Mouse (Mus musculus) myocyte (in vitro differentiated cells): Measurements from ENCODE around the gene Clpb. TPM values are rescaled to one million over a fixed set of nuclear protein-coding genes. Genes with fewer than 3 reads are reported as not detected.

Experiments
- H3K27me3 ChIP-seq: one replicate; pipeline ENCODE4 v1.6.1; 2011; ENCODE audit not compliant: control insufficient read depth, insufficient read depth, insufficient read length
- H3K36me3 ChIP-seq: one replicate; pipeline ENCODE4 v1.6.1; 2011; ENCODE audit not compliant: control insufficient read depth, insufficient read depth
- H3K4me2 ChIP-seq: one replicate; pipeline ENCODE4 v1.6.1; 2011; ENCODE audit warnings: low read depth, control low read depth
- H3K4me3 ChIP-seq: one replicate; pipeline ENCODE4 v1.5.1; 2011; ENCODE audit warnings: mild to moderate bottlenecking, control low read depth, moderate library complexity
- H3K79me2 ChIP-seq: one replicate; pipeline ENCODE4 v1.6.1; 2011; ENCODE audit not compliant: control insufficient read depth, insufficient read depth
- H3ac ChIP-seq: one replicate; pipeline ENCODE4 v1.6.1; 2011; ENCODE audit not compliant: control insufficient read depth, insufficient read length
- CEBPB ChIP-seq: IDR thresholded peaks from 2 replicates; pipeline ENCODE4 v1.6.1; 2011; ENCODE audit warnings: mild to moderate bottlenecking, moderate library complexity; ENCODE audit not compliant: poor library complexity, insufficient read depth, severe bottlenecking
- E2F4 ChIP-seq: IDR thresholded peaks from one replicate; pipeline ENCODE4 v1.6.1; 2011; ENCODE audit warnings: mild to moderate bottlenecking, control low read depth, moderate library complexity; ENCODE audit not compliant: insufficient read depth
- MAX ChIP-seq: IDR thresholded peaks from one replicate; pipeline ENCODE4 v1.6.1; 2011; ENCODE audit warnings: low read depth, mild to moderate bottlenecking, control low read depth
- MYOD1 ChIP-seq, 3 experiments: IDR thresholded peaks; one replicate each; pipeline ENCODE4 v1.6.1; 2011; ENCODE audit warnings: control low read depth in 2 of 3, low read depth in 2 of 3, mild to moderate bottlenecking in 2 of 3, moderate library complexity in 1 of 3; ENCODE audit not compliant: insufficient read length in 2 of 3, control insufficient read depth in 1 of 3
- MYOG ChIP-seq, 3 experiments: IDR thresholded peaks; one replicate each; pipeline ENCODE4 v1.6.1; 2011; ENCODE audit warnings: control low read depth in 2 of 3, low read depth in 2 of 3, mild to moderate bottlenecking in 2 of 3; ENCODE audit not compliant: insufficient read length in 2 of 3, control insufficient read depth in 1 of 3, insufficient read depth in 1 of 3
- POLR2A ChIP-seq: IDR thresholded peaks from one replicate; pipeline ENCODE4 v1.6.1; 2011; ENCODE audit warnings: low read depth, mild to moderate bottlenecking, control low read depth, moderate library complexity; ENCODE audit not compliant: insufficient read length
- POLR2AphosphoS2 ChIP-seq: IDR thresholded peaks from one replicate; pipeline ENCODE4 v1.6.1; 2011; ENCODE audit warnings: low read depth, control low read depth; ENCODE audit not compliant: insufficient read length
- REST ChIP-seq: IDR thresholded peaks from one replicate; pipeline ENCODE4 v1.6.1; 2011; ENCODE audit warnings: mild to moderate bottlenecking, control low read depth, moderate library complexity; ENCODE audit not compliant: insufficient read depth, insufficient read length
- SRF ChIP-seq: IDR thresholded peaks from one replicate; pipeline ENCODE4 v1.6.1; 2011; ENCODE audit warnings: low read depth; ENCODE audit not compliant: control insufficient read depth, insufficient read length
- TCF12 ChIP-seq: IDR thresholded peaks from one replicate; pipeline ENCODE4 v1.6.1; 2011; ENCODE audit warnings: mild to moderate bottlenecking, control low read depth; ENCODE audit not compliant: poor library complexity, insufficient read depth, severe bottlenecking
- TCF3 ChIP-seq: IDR thresholded peaks from one replicate; pipeline ENCODE4 v1.6.1; 2011; ENCODE audit warnings: low read depth, control low read depth; ENCODE audit not compliant: insufficient read length
- USF1 ChIP-seq: IDR thresholded peaks from one replicate; pipeline ENCODE4 v1.6.1; 2011; ENCODE audit warnings: low read depth, mild to moderate bottlenecking, control low read depth, moderate library complexity
- polyA plus RNA-seq: library from polyadenylated mRNA; unstranded; fragments of >200 nt; fragmentation: generic; extraction: Trizol; gene quantifications from one replicate; pipeline ENCODE4 v1.2.1, GENCODE M21; 2012; ENCODE audit warnings: missing spikeins

Gene Clpb
- polyA plus RNA-seq, 1 experiment = 114 TPM

DNA sequence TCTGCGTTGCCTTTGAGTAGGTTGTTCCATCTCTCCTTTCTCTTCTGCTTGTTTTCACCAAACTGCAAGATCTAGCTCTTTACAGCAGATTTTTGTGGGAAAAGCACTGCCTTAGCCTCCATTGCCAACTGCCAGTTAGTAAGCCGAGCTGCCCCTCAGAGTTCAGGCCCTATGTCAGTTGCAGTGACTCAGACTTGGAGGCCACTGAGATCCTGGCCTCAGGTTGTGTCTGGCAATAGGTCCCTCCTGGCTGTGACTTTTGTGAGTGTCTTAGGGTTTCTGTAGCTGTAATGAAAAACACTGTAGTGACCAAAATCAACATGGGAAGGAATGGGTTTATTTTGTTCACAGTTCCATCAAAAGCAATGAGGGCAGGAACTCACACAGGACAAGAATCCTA lies 91.0 kb downstream of the Clpb start:
- Histone ChIP-seq H3K79me2 (no peaks in the 10 kb centered on the region), H3K27me3 (no peaks in the 10 kb centered on the region), H3K36me3 (peaks cover 13% of the 10 kb centered on the region), H3K4me2 (no peak overlapping the region), H3K4me3 (no peak overlapping the region), H3ac (no peak overlapping the region)
- no peak for TF ChIP-seq USF1
- no peak for TF ChIP-seq MYOD1 (IDR thresholded peaks at IDR 0.05; ENCODE audit: control insufficient read depth in 1 of 3, insufficient read length in 2 of 3, low read depth in 2 of 3)
- TF ChIP-seq SRF = no peak
- no peak for TF ChIP-seq POLR2AphosphoS2
- no peak for TF ChIP-seq TCF3
- TF ChIP-seq POLR2A = no peak
- no peak for TF ChIP-seq REST
- no peak for TF ChIP-seq TCF12
- TF ChIP-seq MAX = no peak
- TF ChIP-seq CEBPB = no peak
- no peak for TF ChIP-seq E2F4
- no peak for TF ChIP-seq MYOG (IDR thresholded peaks at IDR 0.05; ENCODE audit: control insufficient read depth in 1 of 3, insufficient read depth in 1 of 3, insufficient read length in 2 of 3, low read depth in 2 of 3)

DNA sequence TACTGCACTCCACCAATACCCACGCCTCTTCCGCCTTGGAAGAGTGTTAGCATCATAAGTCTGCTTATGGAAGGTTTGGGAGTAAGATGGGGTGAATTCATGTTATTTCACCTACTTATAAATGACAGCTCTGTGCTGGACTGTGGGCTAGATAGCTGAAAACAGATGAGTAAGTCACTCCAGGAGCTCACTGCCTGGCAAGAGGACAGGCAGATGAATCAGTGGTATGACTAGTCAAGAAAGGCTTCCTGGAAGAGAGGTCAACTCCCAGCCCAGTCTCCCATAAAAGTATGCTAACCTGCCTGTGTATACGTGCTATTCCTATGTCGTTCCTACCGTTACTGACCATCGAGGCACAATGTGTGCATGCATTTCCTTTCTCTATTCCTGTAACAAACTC lies 91.9 kb downstream of the Clpb start:
- H3K4me2 ChIP-seq = no peak overlapping the region
- no peaks in the 10 kb centered on the region for H3K27me3 ChIP-seq
- TF ChIP-seq TCF3 = no peak
- TF ChIP-seq SRF = no peak
- TF ChIP-seq POLR2AphosphoS2 = no peak
- TF ChIP-seq USF1 = no peak
- no peak for TF ChIP-seq E2F4
- TF ChIP-seq MAX = no peak
- TF ChIP-seq REST = no peak
- TF ChIP-seq CEBPB = no peak
- no peak for TF ChIP-seq POLR2A
- TF ChIP-seq MYOG (IDR thresholded peaks at IDR 0.05; ENCODE audit: control insufficient read depth in 1 of 3, insufficient read depth in 1 of 3, insufficient read length in 2 of 3, low read depth in 2 of 3) = no peak
- no peak for TF ChIP-seq MYOD1 (IDR thresholded peaks at IDR 0.05; ENCODE audit: control insufficient read depth in 1 of 3, insufficient read length in 2 of 3, low read depth in 2 of 3)
- TF ChIP-seq TCF12 = no peak

DNA sequence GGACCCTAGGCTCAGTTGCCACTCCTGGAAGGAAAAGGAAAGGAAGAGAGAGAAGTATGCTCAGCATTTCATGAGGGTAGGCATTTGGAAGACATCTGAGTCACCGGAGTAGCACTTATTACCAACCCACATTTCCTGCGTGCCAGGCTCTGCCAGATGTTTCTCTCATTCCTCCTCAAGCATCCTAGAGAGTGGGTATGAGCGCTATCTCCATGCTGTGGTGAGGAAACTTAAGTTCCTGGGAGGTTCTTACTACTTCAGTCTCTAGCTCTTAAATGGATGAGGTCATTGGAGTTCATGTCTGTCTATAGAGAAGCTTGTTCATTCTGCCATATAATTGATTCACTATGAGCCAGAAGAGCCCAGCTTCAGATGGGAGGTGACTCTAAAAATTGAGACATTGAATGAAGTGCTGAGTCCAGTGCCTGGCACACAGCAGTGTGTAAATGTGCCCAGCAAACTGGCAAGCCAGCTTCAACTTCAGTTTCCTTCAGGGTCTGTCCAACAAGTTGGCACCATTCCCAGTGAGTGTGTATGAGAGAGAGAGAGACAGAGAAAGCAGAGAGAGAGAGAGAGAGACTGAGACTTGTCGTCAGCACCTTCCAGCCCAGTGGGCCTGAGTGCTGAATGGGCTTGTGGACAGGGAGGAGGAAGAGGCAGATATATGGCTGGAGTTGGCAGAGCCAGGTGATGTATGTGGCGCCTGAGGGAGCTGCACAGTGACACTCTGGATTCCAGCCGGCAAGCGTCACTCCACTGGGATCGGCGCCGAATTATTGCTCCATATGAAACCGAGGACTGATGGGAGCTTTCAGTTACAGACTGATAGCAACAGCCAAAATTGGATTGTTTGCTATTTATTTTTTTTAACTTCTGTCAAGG lies 98.7 kb downstream of the Clpb start:
- TF ChIP-seq E2F4 = no peak
- TF ChIP-seq USF1 = no peak
- TF ChIP-seq REST = no peak
- no peak for TF ChIP-seq MAX
- no peak for TF ChIP-seq MYOG (IDR thresholded peaks at IDR 0.05; ENCODE audit: control insufficient read depth in 1 of 3, insufficient read depth in 1 of 3, insufficient read length in 2 of 3, low read depth in 2 of 3)
- TF ChIP-seq SRF = no peak
- TF ChIP-seq TCF12 = no peak
- TF ChIP-seq POLR2A = no peak
- no peak for TF ChIP-seq TCF3
- TF ChIP-seq MYOD1 (IDR thresholded peaks at IDR 0.05; ENCODE audit: control insufficient read depth in 1 of 3, insufficient read length in 2 of 3, low read depth in 2 of 3) = no peak
- TF ChIP-seq CEBPB = no peak
- no peak for TF ChIP-seq POLR2AphosphoS2
- peaks cover 25% of the 10 kb centered on the region for H3K36me3 ChIP-seq
- H3K79me2 ChIP-seq = no peaks in the 10 kb centered on the region
- H3ac ChIP-seq = no peak overlapping the region
- H3K4me2 ChIP-seq = peak overlapping the region; percentile 34
- no peaks in the 10 kb centered on the region for H3K27me3 ChIP-seq
- H3K4me3 ChIP-seq = no peak overlapping the region

More for the DNA sequence above, 91.9 kb downstream of the Clpb start:
- Histone ChIP-seq H3ac (no peak overlapping the region), H3K36me3 (peaks cover 13% of the 10 kb centered on the region), H3K4me3 (no peak overlapping the region), H3K79me2 (no peaks in the 10 kb centered on the region)

DNA sequence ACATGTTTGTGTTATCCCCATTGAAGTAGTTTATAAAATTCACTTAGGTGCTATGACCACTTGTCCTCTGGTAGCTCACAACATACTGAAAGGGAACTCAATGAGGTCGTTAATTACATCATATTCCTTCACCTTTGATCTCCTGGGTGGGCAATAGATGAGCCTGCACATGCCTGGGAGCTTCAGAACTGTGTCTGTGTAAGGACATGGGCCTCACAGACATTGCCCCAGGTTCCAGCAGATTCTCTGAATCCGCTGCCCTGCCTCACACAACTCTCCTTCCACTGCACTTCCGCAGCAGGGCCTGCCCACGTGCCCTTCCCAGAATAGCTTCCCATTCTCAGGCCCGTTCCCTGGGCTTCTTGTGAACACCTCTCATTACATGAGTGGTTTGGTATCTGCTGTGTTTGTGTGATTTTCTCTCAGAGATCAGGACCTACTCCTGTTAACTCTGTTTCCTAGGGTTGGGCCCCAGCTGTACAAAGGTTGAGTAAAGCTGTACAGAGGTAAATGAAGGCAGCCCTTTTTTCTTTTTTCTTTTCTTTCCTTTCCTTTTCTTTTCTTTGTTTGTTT lies 104.0 kb downstream of the Clpb start:
- Histone ChIP-seq H3K36me3 (peaks cover 18% of the 10 kb centered on the region), H3K79me2 (no peaks in the 10 kb centered on the region), H3ac (no peak overlapping the region), H3K4me3 (no peak overlapping the region), H3K27me3 (no peaks in the 10 kb centered on the region), H3K4me2 (no peak overlapping the region)
- TF ChIP-seq SRF = no peak
- no peak for TF ChIP-seq REST
- no peak for TF ChIP-seq MYOD1 (IDR thresholded peaks at IDR 0.05; ENCODE audit: control insufficient read depth in 1 of 3, insufficient read length in 2 of 3, low read depth in 2 of 3)
- no peak for TF ChIP-seq E2F4
- no peak for TF ChIP-seq POLR2A
- TF ChIP-seq TCF12 = no peak
